Mouse (Mus musculus): Measurements from ENCODE around the gene Stac2. TPM values are rescaled to one million over a fixed set of nuclear protein-coding genes. Genes with fewer than 3 reads are reported as not detected.

The Stac2 gene
- polyA plus RNA-seq, 1 experiment: 37.7 TPM

DNA sequence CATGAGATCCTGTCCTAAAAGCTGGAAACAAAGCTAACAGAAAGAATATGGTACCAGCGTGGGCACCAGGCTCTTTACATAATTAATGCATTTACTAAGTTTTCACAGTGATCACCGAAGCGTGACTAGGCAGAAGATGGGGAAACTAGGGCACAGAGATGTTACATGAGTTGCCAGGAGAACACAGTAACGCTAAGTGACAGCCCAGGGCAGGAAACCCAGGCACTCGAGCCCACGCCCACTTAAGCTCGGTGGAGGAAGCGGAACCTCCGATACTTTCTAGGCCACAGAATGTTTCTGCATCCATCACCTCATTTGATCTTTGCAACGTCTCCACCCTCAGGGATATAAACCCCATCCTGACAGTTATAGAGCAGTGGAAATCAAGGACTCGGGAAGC, 45.2 kb downstream of the Stac2 start:
- DNase-seq: no peak
- TF ChIP-seq CTCF (IDR thresholded peaks at IDR 0.05; ENCODE audit: borderline replicate concordance, insufficient read depth, low read depth, low read length): no peak
- TF ChIP-seq POLR2A (IDR thresholded peaks at IDR 0.05; ENCODE audit: borderline replicate concordance, insufficient read depth, low read length): no peak
- no peak overlapping the region for H3K27ac ChIP-seq (ENCODE audit: insufficient read depth, low read length)
- 75% methylated on average over 11 of the region's 11 CpGs for WGBS
- no peak overlapping the region for H3K4me3 ChIP-seq (replicated peaks; ENCODE audit: insufficient read depth, low read depth, low read length)
- no peaks in the 10 kb centered on the region for H3K27me3 ChIP-seq (ENCODE audit: control insufficient read depth, insufficient read depth, low read length)
- peaks cover 6% of the 10 kb centered on the region; the same call in 1 of the 2 replicates for H3K4me1 ChIP-seq (ENCODE audit: control insufficient read depth, insufficient read depth, low read length)

- H3K27ac ChIP-seq (ENCODE audit: insufficient read depth, low read length): no peak overlapping the region
- TF ChIP-seq POLR2A (IDR thresholded peaks at IDR 0.05; ENCODE audit: borderline replicate concordance, insufficient read depth, low read length) (no peak), CTCF (IDR thresholded peaks at IDR 0.05; ENCODE audit: borderline replicate concordance, insufficient read depth, low read depth, low read length) (no peak)
- 49% methylated on average over 10 of the region's 10 CpGs for WGBS
Measured at GRCm38 (mm10) chr11:98005686-98006085, 47.6 kb downstream of the Stac2 start.

GRCm38 (mm10) chr11:98005076-98005475, 48.2 kb downstream of the Stac2 start:
- TF ChIP-seq CTCF (IDR thresholded peaks at IDR 0.05; ENCODE audit: borderline replicate concordance, insufficient read depth, low read depth, low read length) (no peak), POLR2A (IDR thresholded peaks at IDR 0.05; ENCODE audit: borderline replicate concordance, insufficient read depth, low read length) (no peak)
- peaks cover 6% of the 10 kb centered on the region; the same call in 1 of the 2 replicates for H3K4me1 ChIP-seq (ENCODE audit: control insufficient read depth, insufficient read depth, low read length)
- H3K27me3 ChIP-seq (ENCODE audit: control insufficient read depth, insufficient read depth, low read length): no peaks in the 10 kb centered on the region
- peak in 1 of 2 experiments; percentile 21 for DNase-seq
- WGBS: 72% methylated on average over 13 of the region's 13 CpGs
- no peak overlapping the region for H3K27ac ChIP-seq (ENCODE audit: insufficient read depth, low read length)
- no peak overlapping the region for H3K4me3 ChIP-seq (replicated peaks; ENCODE audit: insufficient read depth, low read depth, low read length)

More at GRCm38 (mm10) chr11:98005686-98006085, 47.6 kb downstream of the Stac2 start:
- Histone ChIP-seq H3K27me3 (ENCODE audit: control insufficient read depth, insufficient read depth, low read length) (no peaks in the 10 kb centered on the region), H3K4me1 (ENCODE audit: control insufficient read depth, insufficient read depth, low read length) (peaks cover 6% of the 10 kb centered on the region; the same call in 1 of the 2 replicates), H3K4me3 (replicated peaks; ENCODE audit: insufficient read depth, low read depth, low read length) (no peak overlapping the region)
- peak in 1 of 2 experiments; percentile 20 for DNase-seq

GRCm38 (mm10) chr11:98004161-98004560, 49.1 kb downstream of the Stac2 start:
- Histone ChIP-seq H3K4me1 (ENCODE audit: control insufficient read depth, insufficient read depth, low read length) (peaks cover 6% of the 10 kb centered on the region), H3K27me3 (ENCODE audit: control insufficient read depth, insufficient read depth, low read length) (no peaks in the 10 kb centered on the region), H3K27ac (ENCODE audit: insufficient read depth, low read length) (no peak overlapping the region), H3K4me3 (replicated peaks; ENCODE audit: insufficient read depth, low read depth, low read length) (no peak overlapping the region)
- TF ChIP-seq POLR2A (IDR thresholded peaks at IDR 0.05; ENCODE audit: borderline replicate concordance, insufficient read depth, low read length) (no peak), CTCF (IDR thresholded peaks at IDR 0.05; ENCODE audit: borderline replicate concordance, insufficient read depth, low read depth, low read length) (no peak)
- no peak for DNase-seq
- WGBS: 72% methylated on average over 8 of the region's 8 CpGs

DNA sequence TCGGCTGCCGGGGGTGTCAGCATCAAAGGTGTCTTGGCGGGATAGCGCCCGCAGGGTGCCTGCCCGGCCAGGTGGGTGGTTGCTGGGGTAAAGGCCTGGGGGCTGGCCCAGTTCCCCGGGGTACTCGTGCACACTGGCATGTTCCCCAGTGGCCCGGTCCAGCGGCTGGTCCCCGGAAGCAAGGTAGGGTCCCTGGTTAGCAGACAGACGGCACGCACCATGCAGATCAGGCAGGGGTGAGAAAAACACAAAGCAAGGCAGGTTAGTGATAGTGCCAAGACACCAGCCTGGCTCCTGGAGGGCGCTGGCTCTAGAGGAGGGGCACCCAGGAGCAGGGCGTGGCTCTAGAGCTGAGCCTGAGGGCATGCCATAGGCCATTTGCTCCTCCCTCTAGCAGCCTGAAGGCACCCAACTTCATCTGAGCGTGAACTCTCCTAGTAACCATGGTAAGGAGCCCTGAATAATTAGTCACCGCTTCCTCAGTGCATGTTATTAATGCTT, 50.0 kb downstream of the Stac2 start:
- TF ChIP-seq CTCF (IDR thresholded peaks at IDR 0.05; ENCODE audit: borderline replicate concordance, insufficient read depth, low read depth, low read length) (no peak), POLR2A (IDR thresholded peaks at IDR 0.05; ENCODE audit: borderline replicate concordance, insufficient read depth, low read length) (no peak)
- Histone ChIP-seq H3K27me3 (ENCODE audit: control insufficient read depth, insufficient read depth, low read length) (no peaks in the 10 kb centered on the region), H3K27ac (ENCODE audit: insufficient read depth, low read length) (no peak overlapping the region), H3K4me1 (ENCODE audit: control insufficient read depth, insufficient read depth, low read length) (peaks cover 6% of the 10 kb centered on the region), H3K4me3 (replicated peaks; ENCODE audit: insufficient read depth, low read depth, low read length) (no peak overlapping the region)
- DNase-seq: peak in 1 of 2 experiments; percentile 21
- WGBS: 67% methylated on average over 17 of the region's 17 CpGs

DNA sequence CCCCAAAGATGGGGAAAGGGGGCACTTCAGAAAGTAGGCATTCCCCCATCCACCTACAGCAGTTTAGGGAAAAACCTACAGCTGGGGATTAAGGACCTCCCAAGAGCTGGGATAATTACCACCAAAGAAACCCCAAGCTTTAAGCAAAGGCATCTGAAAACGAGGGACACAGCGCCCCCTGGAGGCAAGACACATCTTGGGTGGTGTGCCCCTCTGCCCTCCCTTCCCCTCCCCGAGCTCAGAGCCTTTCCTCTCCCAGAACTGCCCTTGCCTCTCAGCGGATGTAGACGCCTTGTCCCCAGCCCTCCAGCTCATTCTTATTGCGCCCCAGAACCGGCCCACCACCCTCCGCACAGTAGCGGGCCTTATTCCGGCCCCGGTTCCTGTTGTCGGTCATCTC, 50.6 kb downstream of the Stac2 start:
- peak; percentile 61 to 77 for DNase-seq
- Histone ChIP-seq H3K27me3 (ENCODE audit: control insufficient read depth, insufficient read depth, low read length) (no peaks in the 10 kb centered on the region), H3K4me3 (replicated peaks; ENCODE audit: insufficient read depth, low read depth, low read length) (no peak overlapping the region), H3K4me1 (ENCODE audit: control insufficient read depth, insufficient read depth, low read length) (peaks cover 6% of the 10 kb centered on the region), H3K27ac (ENCODE audit: insufficient read depth, low read length) (no peak overlapping the region)
- TF ChIP-seq POLR2A (IDR thresholded peaks at IDR 0.05; ENCODE audit: borderline replicate concordance, insufficient read depth, low read length): no peak
- TF ChIP-seq CTCF (IDR thresholded peaks at IDR 0.05; ENCODE audit: borderline replicate concordance, insufficient read depth, low read depth, low read length): peak; percentile 86
- 30% methylated on average over 12 of the region's 12 CpGs for WGBS

DNA sequence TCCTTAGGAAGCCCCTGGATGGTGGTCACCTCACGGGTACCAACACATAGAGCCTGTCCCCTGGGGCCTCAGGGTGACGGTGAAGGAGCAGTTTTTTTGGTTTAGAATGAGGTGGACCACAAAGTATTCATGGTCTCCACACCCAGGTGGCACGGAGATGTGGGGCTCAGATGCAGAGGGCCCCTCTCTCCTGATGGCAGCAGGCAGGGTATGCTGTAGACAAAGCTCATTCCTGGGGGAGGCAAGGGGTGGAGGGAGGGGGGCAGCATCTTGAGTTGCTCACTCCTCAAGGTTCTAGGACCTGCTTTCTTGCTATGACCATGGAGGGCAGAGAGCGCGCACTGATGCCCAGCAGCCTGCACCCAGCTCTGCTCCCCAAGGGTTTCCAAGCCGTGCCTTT, 51.3 kb downstream of the Stac2 start:
- no peak for DNase-seq
- TF ChIP-seq CTCF (IDR thresholded peaks at IDR 0.05; ENCODE audit: borderline replicate concordance, insufficient read depth, low read depth, low read length) (no peak), POLR2A (IDR thresholded peaks at IDR 0.05; ENCODE audit: borderline replicate concordance, insufficient read depth, low read length) (no peak)
- Histone ChIP-seq H3K27me3 (ENCODE audit: control insufficient read depth, insufficient read depth, low read length) (no peaks in the 10 kb centered on the region), H3K4me3 (replicated peaks; ENCODE audit: insufficient read depth, low read depth, low read length) (no peak overlapping the region), H3K27ac (ENCODE audit: insufficient read depth, low read length) (no peak overlapping the region), H3K4me1 (ENCODE audit: control insufficient read depth, insufficient read depth, low read length) (peaks cover 6% of the 10 kb centered on the region)
- 73% methylated on average over 6 of the region's 6 CpGs for WGBS

- TF ChIP-seq POLR2A (IDR thresholded peaks at IDR 0.05; ENCODE audit: borderline replicate concordance, insufficient read depth, low read length): no peak
- TF ChIP-seq CTCF (IDR thresholded peaks at IDR 0.05; ENCODE audit: borderline replicate concordance, insufficient read depth, low read depth, low read length): no peak
- DNase-seq: no peak
- Histone ChIP-seq H3K4me3 (replicated peaks; ENCODE audit: insufficient read depth, low read depth, low read length) (no peak overlapping the region), H3K4me1 (ENCODE audit: control insufficient read depth, insufficient read depth, low read length) (peaks cover 6% of the 10 kb centered on the region), H3K27me3 (ENCODE audit: control insufficient read depth, insufficient read depth, low read length) (no peaks in the 10 kb centered on the region), H3K27ac (ENCODE audit: insufficient read depth, low read length) (no peak overlapping the region)
- WGBS: 42% methylated on average over 11 of the region's 11 CpGs
Measured at GRCm38 (mm10) chr11:98001351-98001824, 51.9 kb downstream of the Stac2 start.

All from cerebellum, adult 2 months (tissue).